In genomic region chr1:37925971-37926370, GRCm38 (mm10) we compare ENCODE assay signal across 27 mouse cellular contexts. TPM values are rescaled to one million over a fixed set of nuclear protein-coding genes. Genes with fewer than 3 reads are reported as not detected.
"Had no signal": no experiment of that assay in that cellular context is flagged by ENCODE, and none has a peak within 500 bp of the region (broad histone marks: within the 10 kb centered on the region; RNA-seq: fewer than 3 reads in every experiment).

No protein-coding gene starts in this region.

- H3K9ac ChIP-seq: lung, embryonic 14.5 days; midbrain, embryonic 12.5 days; neural tube, embryonic 12.5 days had no signal

- H3K4me2 ChIP-seq: lung, embryonic 14.5 days; midbrain, embryonic 12.5 days; neural tube, embryonic 12.5 days had no signal

- H3K9me3 ChIP-seq: midbrain, embryonic 10.5 days; midbrain, embryonic 12.5 days; neural tube, embryonic 12.5 days had no signal

- DNase-seq: lung, adult 18-20 months; lung, embryonic 14.5 days; lung, postnatal 10 days; lung, postnatal 4 days; midbrain, embryonic 14.5 days; retina, postnatal 1 day; right cerebral cortex, adult 18-20 months; right cerebral cortex, postnatal 25 days; right cerebral cortex, postnatal 4 days; spleen, adult 18-20 months; thymus, adult 18-20 months; thymus, postnatal 14 days; thymus, postnatal 36 days had no signal

- H3K27ac ChIP-seq: midbrain, embryonic 10.5 days; midbrain, embryonic 12.5 days; neural tube, embryonic 12.5 days had no signal

- H3K4me3 ChIP-seq: midbrain, embryonic 10.5 days; midbrain, embryonic 12.5 days; neural tube, embryonic 12.5 days had no signal

- H3K36me3 ChIP-seq: midbrain, embryonic 10.5 days; midbrain, embryonic 12.5 days; neural tube, embryonic 12.5 days had no signal

- H3K27me3 ChIP-seq: midbrain, embryonic 12.5 days; neural tube, embryonic 12.5 days had no signal

- H3K4me1 ChIP-seq: midbrain, embryonic 10.5 days; midbrain, embryonic 12.5 days; neural tube, embryonic 12.5 days had no signal

- ATAC-seq: midbrain, embryonic 16.5 days had no signal

RNA-seq across cellular contexts. Expression of gene Lyg2, which starts 9.7 kb away (rescaled TPM):
- total RNA-seq: megakaryocyte, adult 5-6 weeks; megakaryocyte-erythroid progenitor cell, adult 5-6 weeks; monocyte, adult 5-6 weeks; neutrophil, adult 5-6 weeks had no signal
- polyA plus RNA-seq: liver, embryonic 16.5 days; lung, embryonic 14.5 days; lung, embryonic 16.5 days; midbrain, embryonic 10.5 days; midbrain, embryonic 12.5 days; midbrain, embryonic 14.5 days; midbrain, embryonic 16.5 days; neural tube, embryonic 12.5 days; neural tube, embryonic 14.5 days; small intestine, adult 2 months; stomach, embryonic 14.5 days; stomach, embryonic 16.5 days had no signal

RNA-seq across cellular contexts. Expression of gene Lyg1, which starts 31.6 kb away (rescaled TPM):
- total RNA-seq: megakaryocyte, adult 5-6 weeks; megakaryocyte-erythroid progenitor cell, adult 5-6 weeks; monocyte, adult 5-6 weeks; neutrophil, adult 5-6 weeks had no signal
- polyA plus RNA-seq: liver, embryonic 16.5 days; lung, embryonic 14.5 days; lung, embryonic 16.5 days; midbrain, embryonic 10.5 days; midbrain, embryonic 12.5 days; midbrain, embryonic 14.5 days; midbrain, embryonic 16.5 days; neural tube, embryonic 12.5 days; neural tube, embryonic 14.5 days; small intestine, adult 2 months; stomach, embryonic 14.5 days; stomach, embryonic 16.5 days had no signal

RNA-seq across cellular contexts. Expression of gene Lipt1, which starts 54.4 kb away (rescaled TPM):
- total RNA-seq: monocyte, adult 5-6 weeks had no signal
